Mouse (Mus musculus): Measurements from ENCODE around the gene March5. TPM values are rescaled to one million over a fixed set of nuclear protein-coding genes. Genes with fewer than 3 reads are reported as not detected.

The March5 gene
- polyA plus RNA-seq, 1 experiment from 2014 or later: 104 TPM

Other genes with a start within 250 kb of the March5 start
- gene Cpeb3, start 1.1 kb downstream of the March5 start, polyA plus RNA-seq (2015; fragmentation: Nextera tagmentation; extraction: Ambion mirVana): 12.3 and 12.8 TPM in 2 replicates
- gene Ide, start 130.3 kb downstream of the March5 start, polyA plus RNA-seq (2015; fragmentation: Nextera tagmentation; extraction: Ambion mirVana): 41.2 and 43.2 TPM in 2 replicates
- 12.5 and 14.6 TPM in 2 replicates for gene Kif11, start 168.9 kb downstream of the March5 start, polyA plus RNA-seq (2015; fragmentation: Nextera tagmentation; extraction: Ambion mirVana)
- gene Hhex, start 227.3 kb downstream of the March5 start, polyA plus RNA-seq (2015; fragmentation: Nextera tagmentation; extraction: Ambion mirVana): 5.7 and 6.3 TPM in 2 replicates

Measured in hindbrain, embryonic 15.5 days (tissue).